Mouse (Mus musculus) CD4-positive, CD25-positive, alpha-beta regulatory T cell, adult 2 months (primary cell): ENCODE measurements around the gene Tet2.
A peak's percentile ranks its signal among the peaks of the same experiment; 100 is the strongest.
"Not testable (repeated sequence)": the region's sequence is repeated elsewhere in the genome, so short reads cannot be mapped to it uniquely, and the experiment has no call there.

ENCODE experiments used
- DNase-seq: peaks from one replicate; pipeline ENCODE4 v3.0.0-alpha.2; 2012; ENCODE audit warnings: low read depth, low spot score

Gene Tet2

GRCm38 (mm10) chr3:133548613-133549012 lies 3.7 kb upstream of the Tet2 start:
- no peak for DNase-seq

GRCm38 (mm10) chr3:133546790-133547189 lies 1.9 kb upstream of the Tet2 start:
- DNase-seq = no peak

GRCm38 (mm10) chr3:133545304-133545666 lies 346 bp upstream of the Tet2 start:
- DNase-seq = no peak

GRCm38 (mm10) chr3:133544131-133544550 lies 798 bp downstream of the Tet2 start:
- peak; percentile 93 for DNase-seq

GRCm38 (mm10) chr3:133543101-133544020 lies 1.6 kb downstream of the Tet2 start:
- DNase-seq = peak; percentile 39

- no peak for DNase-seq
Observed at GRCm38 (mm10) chr3:133542084-133542483, 2.9 kb downstream of the Tet2 start.

GRCm38 (mm10) chr3:133541000-133541399 lies 3.9 kb downstream of the Tet2 start:
- no peak for DNase-seq

- no peak for DNase-seq
Observed at GRCm38 (mm10) chr3:133539991-133540390, 4.9 kb downstream of the Tet2 start.

- not testable (repeated sequence) for DNase-seq
Observed at GRCm38 (mm10) chr3:133538499-133538898, 6.4 kb downstream of the Tet2 start.

GRCm38 (mm10) chr3:133535644-133536043 lies 9.3 kb downstream of the Tet2 start:
- DNase-seq = no peak

GRCm38 (mm10) chr3:133534066-133534465 lies 10.9 kb downstream of the Tet2 start:
- DNase-seq = no peak

GRCm38 (mm10) chr3:133533272-133533995 lies 11.5 kb downstream of the Tet2 start:
- no peak for DNase-seq

GRCm38 (mm10) chr3:133532806-133533205 lies 12.1 kb downstream of the Tet2 start:
- no peak for DNase-seq

- DNase-seq = no peak
Observed at GRCm38 (mm10) chr3:133532252-133532651, 12.7 kb downstream of the Tet2 start.

- no peak for DNase-seq
Observed at GRCm38 (mm10) chr3:133531101-133531500, 13.8 kb downstream of the Tet2 start.

- DNase-seq = no peak
Observed at GRCm38 (mm10) chr3:133530664-133531063, 14.3 kb downstream of the Tet2 start.

- peak; percentile 20 for DNase-seq
Observed at GRCm38 (mm10) chr3:133526119-133526723, 18.7 kb downstream of the Tet2 start.

GRCm38 (mm10) chr3:133525578-133525977 lies 19.4 kb downstream of the Tet2 start:
- no peak for DNase-seq

- no peak for DNase-seq
Observed at GRCm38 (mm10) chr3:133524341-133525050, 20.4 kb downstream of the Tet2 start.

- no peak for DNase-seq
Observed at GRCm38 (mm10) chr3:133523191-133523590, 21.7 kb downstream of the Tet2 start.

GRCm38 (mm10) chr3:133522289-133522688 lies 22.6 kb downstream of the Tet2 start:
- no peak for DNase-seq

GRCm38 (mm10) chr3:133518801-133519200 lies 26.1 kb downstream of the Tet2 start:
- DNase-seq = no peak
